Mouse (Mus musculus) bone marrow, adult 2 months (tissue): ENCODE results near the gene Gm30191. TPM values are rescaled to one million over a fixed set of nuclear protein-coding genes. Genes with fewer than 3 reads are reported as not detected.

Source experiments
- H3K27ac ChIP-seq: fragments of 200-500 bp; 2 replicates; pipeline ENCODE4 v1.5.1; 2012; ENCODE audit warnings: low read depth, mild to moderate bottlenecking, control low read depth, inconsistent platforms, low read length; ENCODE audit not compliant: control insufficient read depth, poor library complexity, insufficient read depth
- H3K4me1 ChIP-seq: fragments of 200-500 bp; 2 replicates; pipeline ENCODE4 v1.6.1; 2011; ENCODE audit warnings: low read length; ENCODE audit not compliant: control insufficient read depth, insufficient read depth
- H3K4me3 ChIP-seq: fragments of 200-500 bp; replicated peaks from 2 replicates; pipeline ENCODE3; 2011; ENCODE audit warnings: mild to moderate bottlenecking, low read depth, low read length, control low read depth; ENCODE audit not compliant: control insufficient read depth
- CTCF ChIP-seq: fragments of 200-500 bp; IDR thresholded peaks from 2 replicates; pipeline ENCODE4 v1.5.1; 2011; ENCODE audit warnings: low read length, control low read depth; ENCODE audit not compliant: control insufficient read depth, insufficient read depth
- POLR2A ChIP-seq: fragments of 200-500 bp; IDR thresholded peaks from 2 replicates; pipeline ENCODE4 v1.6.1; 2011; ENCODE audit warnings: low read depth, mild to moderate bottlenecking, control low read depth, low read length, borderline replicate concordance; ENCODE audit not compliant: control insufficient read depth
- WGBS: fragments of 180-500 bp; shearing (Covaris S2); methylation state at CpG from one replicate; pipeline ENCODE4 v1.1.7; 2018; 5-methylcytosine and 5-hydroxymethylcytosine counted together
- polyA plus RNA-seq: library from polyadenylated mRNA; stranded (reverse); fragments of >200 nt; gene quantifications from 2 replicates; pipeline ENCODE4 v1.2.4, GENCODE M21; 2011; ENCODE audit warnings: low replicate concordance; ENCODE audit not compliant: missing spikeins, insufficient read depth, insufficient read length

Gm30191 gene
- polyA plus RNA-seq, 1 experiment: not detected

GRCm38 (mm10) chr4:134297369-134297768 is 50.6 kb downstream of the Gm30191 start:
- WGBS: 93% methylated on average over 8 of the region's 8 CpGs

GRCm38 (mm10) chr4:134298626-134299497 is 52.1 kb downstream of the Gm30191 start:
- TF ChIP-seq CTCF: no peak
- TF ChIP-seq POLR2A: no peak
- H3K27ac ChIP-seq: no peak overlapping the region
- H3K4me1 ChIP-seq: no peaks in the 10 kb centered on the region; the same call in 1 of the 2 replicates
- no peak overlapping the region for H3K4me3 ChIP-seq
- 67% methylated on average over 19 of the region's 19 CpGs for WGBS

More at GRCm38 (mm10) chr4:134297369-134297768, 50.6 kb downstream of the Gm30191 start:
- no peak overlapping the region for H3K27ac ChIP-seq
- H3K4me1 ChIP-seq: no peaks in the 10 kb centered on the region; the same call in 1 of the 2 replicates
- H3K4me3 ChIP-seq: no peak overlapping the region
- TF ChIP-seq CTCF (no peak), POLR2A (no peak)

- H3K4me3 ChIP-seq: no peak overlapping the region
- no peak overlapping the region for H3K27ac ChIP-seq
- H3K4me1 ChIP-seq: no peaks in the 10 kb centered on the region; the same call in 1 of the 2 replicates
- TF ChIP-seq CTCF: no peak
- no peak for TF ChIP-seq POLR2A
- 21% methylated on average over 4 of the region's 4 CpGs for WGBS
Observed at GRCm38 (mm10) chr4:134299498-134299810, 52.7 kb downstream of the Gm30191 start.

Other genes with a start within 250 kb of the Gm30191 start
- gene Dhdds, start 246.0 kb upstream of the Gm30191 start, polyA plus RNA-seq: 20.6 and 30.2 TPM in 2 replicates
- gene Lin28a, start 228.1 kb upstream of the Gm30191 start, polyA plus RNA-seq: 3.6 and 29.6 TPM in 2 replicates
- 1.0 TPM in 1 of 2 replicates, not detected in the other for gene Zfp683, start 193.1 kb upstream of the Gm30191 start, polyA plus RNA-seq
- 4.6 TPM in 1 of 2 replicates, not detected in the other for gene Crybg2, start 186.1 kb upstream of the Gm30191 start, polyA plus RNA-seq
- gene Cd52, start 151.9 kb upstream of the Gm30191 start, polyA plus RNA-seq: 270 and 801 TPM in 2 replicates
- gene Ubxn11, start 144.4 kb upstream of the Gm30191 start, polyA plus RNA-seq: 3.3 and 13.7 TPM in 2 replicates
- gene Sh3bgrl3, start 118.1 kb upstream of the Gm30191 start, polyA plus RNA-seq: 299 and 416 TPM in 2 replicates
- gene Cep85, start 59.8 kb upstream of the Gm30191 start, polyA plus RNA-seq: 16.4 and 22.7 TPM in 2 replicates
- gene Gm7534, start 43.9 kb upstream of the Gm30191 start, polyA plus RNA-seq: not detected in 2 replicates
- gene Catsper4, start 19.6 kb upstream of the Gm30191 start, polyA plus RNA-seq: not detected in 2 replicates
- gene Cnksr1, start 8.5 kb upstream of the Gm30191 start, polyA plus RNA-seq: not detected in 2 replicates
- gene E130218I03Rik, start 3.3 kb upstream of the Gm30191 start, polyA plus RNA-seq: not detected in 2 replicates
- gene Zfp593, start 1.3 kb upstream of the Gm30191 start, polyA plus RNA-seq: 2.6 and 8.0 TPM in 2 replicates
- gene Grrp1, start 7.2 kb downstream of the Gm30191 start, polyA plus RNA-seq: 5.2 and 7.5 TPM in 2 replicates
- 4.9 and 5.2 TPM in 2 replicates for gene Pdik1l, start 41.0 kb downstream of the Gm30191 start, polyA plus RNA-seq
- gene Trim63, start 68.2 kb downstream of the Gm30191 start, polyA plus RNA-seq: 1.1 TPM in 1 of 2 replicates, not detected in the other
- gene Slc30a2, start 96.2 kb downstream of the Gm30191 start, polyA plus RNA-seq: 4.0 TPM in 1 of 2 replicates, not detected in the other
- 0.23 and 3.3 TPM in 2 replicates for gene Extl1, start 136.9 kb downstream of the Gm30191 start, polyA plus RNA-seq
- 5.8 and 8.8 TPM in 2 replicates for gene Pafah2, start 149.4 kb downstream of the Gm30191 start, polyA plus RNA-seq
- gene Stmn1, start 221.4 kb downstream of the Gm30191 start, polyA plus RNA-seq: 297 and 423 TPM in 2 replicates
- 10.2 and 10.8 TPM in 2 replicates for gene Paqr7, start 249.8 kb downstream of the Gm30191 start, polyA plus RNA-seq